ENCODE assay signal across 28 mouse cellular contexts in the genomic region with DNA sequence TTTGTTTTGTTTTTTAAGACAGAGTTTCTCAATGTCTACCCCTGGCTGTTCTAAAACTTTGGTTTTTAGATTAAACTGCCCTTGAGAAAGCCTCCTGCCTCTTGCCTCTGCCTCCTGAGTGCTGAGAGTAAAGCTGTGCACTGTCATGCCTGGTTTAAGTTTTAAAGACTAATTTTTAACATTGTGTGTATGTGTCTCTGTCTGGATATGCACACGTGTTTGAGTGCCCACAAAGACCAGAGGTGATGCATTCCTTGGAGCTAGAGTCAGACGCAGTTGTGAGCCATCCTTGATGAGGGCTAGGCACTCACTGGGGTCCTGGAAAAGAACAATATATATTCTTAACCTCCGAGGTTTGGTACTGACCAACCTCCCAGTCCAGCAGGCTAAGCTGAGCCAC. TPM values are rescaled to one million over a fixed set of nuclear protein-coding genes. Genes with fewer than 3 reads are reported as not detected.
DNase-seq lines count a peak whose midpoint lies in the region; ATAC-seq and TF ChIP-seq lines count a peak whose summit lies in the region.
"Had no signal": no experiment of that assay in that cellular context is flagged by ENCODE, and none has a peak within 500 bp of the region (broad histone marks: within the 10 kb centered on the region; RNA-seq: fewer than 3 reads in every experiment).

No protein-coding gene starts in this region.

- H3K4me2 ChIP-seq in kidney, embryonic 15.5 days = no peak overlapping the region
- H3K4me2 ChIP-seq: forebrain, embryonic 13.5 days; heart, embryonic 11.5 days; hindbrain, embryonic 13.5 days had no signal

- CTCF ChIA-PET in Patski (lab: Charles Lee) = interaction anchor here (1.0 kb wide), 1 partner anchor 21 kb away, joined by 3 read pairs; no protein-coding TSS in a partner anchor

- H3K4me3 ChIP-seq in kidney, embryonic 15.5 days (replicated peaks) = no peak overlapping the region
- H3K4me3 ChIP-seq: forebrain, embryonic 10.5 days; forebrain, embryonic 13.5 days; hindbrain, embryonic 10.5 days; hindbrain, embryonic 13.5 days had no signal

- H3K4me1 ChIP-seq in kidney, embryonic 15.5 days = no peaks in the 10 kb centered on the region; the same call in 1 of the 2 replicates
- H3K4me1 ChIP-seq: hindbrain, embryonic 10.5 days; hindbrain, embryonic 13.5 days had no signal

- in situ Hi-C loops in Patski (cut with MboI; ENCODE audit: low pct_unique_long_range_greater_than_20kb) = no loop called here

- intact Hi-C loops in gastrocnemius, postnatal 36 days (cut with DNase I) = no loop called here

- H3K27me3 ChIP-seq in Patski = no peaks in the 10 kb centered on the region
- no peaks in the 10 kb centered on the region for H3K27me3 ChIP-seq in kidney, embryonic 15.5 days
- H3K27me3 ChIP-seq: CH12.LX; forebrain, embryonic 13.5 days; hindbrain, embryonic 13.5 days had no signal

- no peak overlapping the region for H3K9ac ChIP-seq in kidney, embryonic 15.5 days
- H3K9ac ChIP-seq: forebrain, embryonic 13.5 days; hindbrain, embryonic 13.5 days had no signal

- POLR2A ChIA-PET in Patski (lab: Charles Lee) = no interaction called here

- H3K9me3 ChIP-seq in kidney, embryonic 15.5 days (replicated peaks) = no peaks in the 10 kb centered on the region
- H3K9me3 ChIP-seq: forebrain, embryonic 10.5 days; forebrain, embryonic 13.5 days; G1E; hindbrain, embryonic 10.5 days; hindbrain, embryonic 13.5 days had no signal

- DNase-seq in kidney, adult 18-20 months = peak; percentile 28
- no peak for DNase-seq in kidney, postnatal 4 days
- no peak for DNase-seq in Patski (ENCODE audit: low read depth, low spot score)
- DNase-seq in kidney, postnatal 25 days = peak; percentile 11 to 41
- no peak for DNase-seq in gastrocnemius, postnatal 36 days
- DNase-seq in thymus, postnatal 10 days (ENCODE audit: low spot score in 2 of 2) = no peak
- DNase-seq in layer of hippocampus, postnatal 10 days (ENCODE audit: low spot score in 2 of 2) = no peak
- DNase-seq: adrenal gland, postnatal 10 days; adrenal gland, postnatal 36 days; B cell, adult 2 months; cerebellum, adult 18-20 months; cerebellum, adult 9-10 months; cerebellum, postnatal 14 days; gastrocnemius, postnatal 10 days; heart, adult 11 months had no signal

- peaks cover 49% of the 10 kb centered on the region for H3K36me3 ChIP-seq in kidney, embryonic 15.5 days

- H3K27ac ChIP-seq in kidney, embryonic 15.5 days = peak overlapping the region; percentile 66
- H3K27ac ChIP-seq: forebrain, embryonic 10.5 days; forebrain, embryonic 13.5 days; hindbrain, embryonic 10.5 days; hindbrain, embryonic 13.5 days had no signal

- TF ChIP-seq CTCF in Patski (IDR thresholded peaks at IDR 0.05) = no peak

- peak; percentile 80 for ATAC-seq in Patski
- peak; percentile 73; the same call in 1 of the 2 replicates for ATAC-seq in kidney, embryonic 15.5 days (replicated peaks; ENCODE audit: low FRiP score)
- ATAC-seq: forebrain, embryonic 13.5 days; forebrain, embryonic 16.5 days; hindbrain, embryonic 16.5 days had no signal

- WGBS in kidney, embryonic 15.5 days = 78% methylated on average over 3 of the region's 3 CpGs

RNA-seq across cellular contexts. Expression of gene Dusp13, which starts 36.4 kb away (rescaled TPM):
- polyA plus RNA-seq in Patski (2021) = 0.36 TPM
- 0.38 TPM in 1 of 2 replicates, not detected in the other for polyA plus RNA-seq in kidney, embryonic 15.5 days (2015; fragmentation: Nextera tagmentation; extraction: Ambion mirVana)
- total RNA-seq in gastrocnemius, postnatal 36 days (2021) = 100 to 1,000 TPM; 163 to 164 TPM
- total RNA-seq in layer of hippocampus, postnatal 10 days (2021) = under 1 TPM in 1 of 2 experiments, not detected in 1; 0.75 TPM
- total RNA-seq: CH12.LX had no signal
- polyA plus RNA-seq: embryonic facial prominence, embryonic 11.5 days; forebrain, embryonic 10.5 days; forebrain, embryonic 13.5 days; forebrain, embryonic 16.5 days; G1E; heart, embryonic 11.5 days; heart, embryonic 14.5 days; heart, postnatal 0 days; hindbrain, embryonic 10.5 days; hindbrain, embryonic 13.5 days; hindbrain, embryonic 16.5 days had no signal

RNA-seq across cellular contexts. Expression of gene Samd8, which starts 37.0 kb away (rescaled TPM):
- 26.1 TPM for polyA plus RNA-seq in Patski (2021)
- 8.8 and 9.5 TPM in 2 replicates for polyA plus RNA-seq in kidney, embryonic 15.5 days (2015; fragmentation: Nextera tagmentation; extraction: Ambion mirVana)
- total RNA-seq in gastrocnemius, postnatal 36 days (2021) = 10 to 100 TPM; 39.3 to 42.4 TPM
- 100 to 1,000 TPM in 1 of 2 experiments, 10 to 100 TPM in 1; 90.5 to 101 TPM for total RNA-seq in layer of hippocampus, postnatal 10 days (2021)

RNA-seq across cellular contexts. Expression of gene Vdac2, which starts 37.7 kb away (rescaled TPM):
- polyA plus RNA-seq in Patski (2021) = 530 TPM
- 318 and 328 TPM in 2 replicates for polyA plus RNA-seq in kidney, embryonic 15.5 days (2015; fragmentation: Nextera tagmentation; extraction: Ambion mirVana)
- 100 to 1,000 TPM; 278 to 305 TPM for total RNA-seq in gastrocnemius, postnatal 36 days (2021)
- total RNA-seq in layer of hippocampus, postnatal 10 days (2021) = 100 to 1,000 TPM; 201 to 224 TPM

Comparison
In these comparisons a context has a peak if more than half of its experiments do, and no peak if none do; other contexts are left out.
1. DNase-seq: peak in kidney, adult 18-20 months (single experiment) and kidney, postnatal 25 days (2 of 2); none in kidney, postnatal 4 days (0 of 2), Patski (single experiment), gastrocnemius, postnatal 36 days (0 of 2), thymus, postnatal 10 days (0 of 2) and layer of hippocampus, postnatal 10 days (0 of 2).
2. RNA of gene Dusp13, which starts 36.4 kb away (total RNA-seq): 163 to 164 TPM in gastrocnemius, postnatal 36 days; 0.75 TPM in layer of hippocampus, postnatal 10 days; every median in the first group is over 10 times any median in the second.